Comparison of ENCODE assay signal across 15 mouse cellular contexts in the genomic region with DNA sequence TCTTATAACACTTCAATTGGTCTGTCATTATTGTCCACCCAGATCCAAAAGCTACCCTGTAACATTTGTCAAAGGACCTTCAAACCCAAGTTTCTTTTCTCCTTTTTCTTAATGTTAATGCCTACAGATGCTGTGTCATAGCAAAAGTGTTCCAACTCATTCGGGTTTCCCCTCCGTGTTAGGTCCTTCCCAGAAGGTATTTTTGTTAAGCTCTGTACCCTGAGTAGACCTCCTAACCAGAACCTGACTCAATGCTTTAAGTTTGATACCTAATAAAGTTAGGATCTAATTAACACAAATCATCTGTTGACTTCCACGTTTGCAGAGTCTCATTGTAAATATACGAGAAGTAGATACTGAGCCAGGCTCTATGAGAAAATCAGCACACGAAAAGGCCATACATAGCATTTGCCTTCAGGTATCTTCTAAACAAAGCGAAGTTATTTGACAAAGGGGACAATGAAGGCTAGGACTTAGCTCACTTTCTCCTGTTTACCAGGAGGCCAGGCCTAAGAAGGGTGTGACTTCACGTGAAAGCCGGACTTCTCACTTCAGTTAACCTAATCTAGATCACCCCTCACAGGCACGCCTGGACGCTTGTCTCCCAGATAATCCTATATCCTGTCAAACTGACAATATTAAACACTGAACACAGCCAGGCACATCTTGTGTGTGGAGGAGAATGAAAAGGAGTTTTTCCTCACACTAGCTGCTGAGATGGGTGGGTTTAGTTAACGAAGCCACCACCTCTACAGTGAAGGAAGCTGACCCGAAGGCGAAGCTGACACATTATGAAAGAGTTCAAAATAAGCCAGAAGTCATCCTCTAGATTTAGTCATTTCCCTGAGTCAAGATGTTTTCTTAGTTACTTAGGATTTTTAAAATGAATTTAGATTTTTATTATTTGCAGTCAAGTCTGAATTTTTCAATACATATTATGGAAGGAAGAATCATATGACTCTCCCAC. TPM values are rescaled to one million over a fixed set of nuclear protein-coding genes. Genes with fewer than 3 reads are reported as not detected.
DNase-seq lines count a peak whose midpoint lies in the region; ATAC-seq and TF ChIP-seq lines count a peak whose summit lies in the region.
"Had no signal": no experiment of that assay in that cellular context is flagged by ENCODE, and none has a peak within 500 bp of the region (broad histone marks: within the 10 kb centered on the region; RNA-seq: fewer than 3 reads in every experiment).

No protein-coding gene starts in this region.

- peak; percentile 32 for DNase-seq in CD4-positive helper T cell, adult 2 months (ENCODE audit: low read depth, low spot score)
- DNase-seq in MEL (ENCODE audit: low read depth, low spot score), result peak; percentile 80
- peak; percentile 78 for DNase-seq in induced T-regulatory cell, adult 2 months (ENCODE audit: low read depth)
- no peak for DNase-seq in kidney, postnatal 25 days
- DNase-seq in frontal cortex, postnatal 10 days (ENCODE audit: low spot score in 2 of 2), result no peak
- no peak for DNase-seq in left cerebral cortex, adult 18-20 months (ENCODE audit: low spot score in 2 of 2)
- DNase-seq: adrenal gland, adult 2 months; cerebellum, postnatal 25 days; heart, adult 18-20 months; lung, postnatal 14 days; right cerebral cortex, adult 18-20 months had no signal

- peak; percentile 92 to 98 for TF ChIP-seq EP300 in MEL (IDR thresholded peaks at IDR 0.05; ENCODE audit: low read depth in 1 of 2, low read length in 2 of 2)

- peak overlapping the region; percentile 74 for H3K9ac ChIP-seq in MEL (ENCODE audit: control insufficient read depth, low read depth, low read length, poor library complexity, severe bottlenecking)

- peaks cover 0 to 20% of the 10 kb centered on the region in 2 experiments; a peak in 2 of 4 replicates for H3K36me3 ChIP-seq in MEL (ENCODE audit: control insufficient read depth in 1 of 2, insufficient read depth in 2 of 2, low read length in 2 of 2)
- H3K36me3 ChIP-seq: heart, embryonic 15.5 days; hindbrain, embryonic 10.5 days; limb, embryonic 15.5 days had no signal

- no peak for TF ChIP-seq CTCF in MEL (IDR thresholded peaks at IDR 0.05 in 2 of 3, conservative IDR thresholded peaks at IDR 0.05 in 1 of 3; ENCODE audit: control insufficient read depth in 1 of 3, insufficient read depth in 1 of 3, low read depth in 2 of 3, low read length in 3 of 3, poor library complexity in 1 of 3, severe bottlenecking in 1 of 3)

- peaks cover 23% of the 10 kb centered on the region for H3K79me2 ChIP-seq in MEL (ENCODE audit: control insufficient read depth, insufficient read depth, low read length, poor library complexity)

- no peaks in the 10 kb centered on the region for H3K9me3 ChIP-seq in MEL (replicated peaks; ENCODE audit: insufficient read depth, low read length)
- H3K9me3 ChIP-seq: heart, embryonic 15.5 days; hindbrain, embryonic 10.5 days; limb, embryonic 15.5 days had no signal

- peak in 1 of 2 experiments; percentile 58; a peak in 2 of 4 replicates for TF ChIP-seq POLR2A in MEL (IDR thresholded peaks at IDR 0.05; ENCODE audit: control insufficient read depth in 1 of 2, insufficient read depth in 1 of 2, low read depth in 1 of 2, low read length in 2 of 2, poor library complexity in 1 of 2)

- peak overlapping the region; percentile 95 for H3K27ac ChIP-seq in MEL (ENCODE audit: control insufficient read depth, low read depth, low read length)

- ATAC-seq in megakaryocyte progenitor cell, adult 5-6 weeks (replicated peaks; ENCODE audit: poor library complexity), result peak; percentile 38

- peaks cover 15 to 25% of the 10 kb centered on the region in 2 experiments for H3K4me1 ChIP-seq in MEL (ENCODE audit: control insufficient read depth in 1 of 2, insufficient read depth in 2 of 2, low read length in 2 of 2)

- no peaks in the 10 kb centered on the region for H3K27me3 ChIP-seq in MEL (ENCODE audit: control insufficient read depth in 1 of 2, insufficient read depth in 2 of 2, low read length in 2 of 2)
- H3K27me3 ChIP-seq: heart, embryonic 15.5 days; limb, embryonic 15.5 days had no signal

- H3K4me3 ChIP-seq in MEL (ENCODE audit: control insufficient read depth in 1 of 2, insufficient read depth in 1 of 2, low read depth in 2 of 2, low read length in 2 of 2), result peak overlapping the region; percentile 43 to 84

- no peak for TF ChIP-seq RAD21 in MEL (IDR thresholded peaks at IDR 0.05; ENCODE audit: low read depth, low read length)

TF ChIP-seq in MEL, 35 proteins besides CTCF, POLR2A, EP300 and RAD21:
- TF ChIP-seq HCFC1 (IDR thresholded peaks at IDR 0.05; ENCODE audit: low read depth, low read length), result peak; percentile 33; the same call in 1 of the 2 replicates
- no peak for TF ChIP-seq ELF1 (IDR thresholded peaks at IDR 0.05; ENCODE audit: low read depth, low read length)
- no peak for TF ChIP-seq JUND (IDR thresholded peaks at IDR 0.05; ENCODE audit: low read depth, low read length)
- TF ChIP-seq TBP (IDR thresholded peaks at IDR 0.05; ENCODE audit: low read depth, low read length), result peak; percentile 65; the same call in 1 of the 2 replicates
- peak; percentile 59 for TF ChIP-seq NELFE (IDR thresholded peaks at IDR 0.05; ENCODE audit: low read depth, low read length)
- TF ChIP-seq SIN3A (IDR thresholded peaks at IDR 0.05; ENCODE audit: low read length), result peak; percentile 59
- peak; percentile 95 for TF ChIP-seq BHLHE40 (IDR thresholded peaks at IDR 0.05; ENCODE audit: borderline replicate concordance, low read depth, low read length)
- no peak for TF ChIP-seq NRF1 (IDR thresholded peaks at IDR 0.05; ENCODE audit: insufficient read depth, low read depth, low read length, poor library complexity, severe bottlenecking)
- TF ChIP-seq MAX (IDR thresholded peaks at IDR 0.05; ENCODE audit: low read length), result peak; percentile 66
- TF ChIP-seq MAFK (IDR thresholded peaks at IDR 0.05; ENCODE audit: borderline replicate concordance, low read depth, low read length), result no peak
- peak; percentile 89 for TF ChIP-seq TCF12 (IDR thresholded peaks at IDR 0.05; ENCODE audit: low read depth, low read length)
- peak; percentile 69; the same call in 1 of the 2 replicates for TF ChIP-seq MYC (IDR thresholded peaks at IDR 0.05; ENCODE audit: low read depth, low read length)
- TF ChIP-seq MYB (IDR thresholded peaks at IDR 0.05; ENCODE audit: low read depth, low read length), result peak; percentile 94
- peak; percentile 74; the same call in 1 of the 2 replicates for TF ChIP-seq ETS1 (IDR thresholded peaks at IDR 0.05; ENCODE audit: low read depth, low read length)
- TF ChIP-seq MXI1 (IDR thresholded peaks at IDR 0.05; ENCODE audit: low read depth, low read length), result peak; percentile 78
- TF ChIP-seq TAL1 (IDR thresholded peaks at IDR 0.05; ENCODE audit: low read length), result peak; percentile 87
- TF ChIP-seq GATA1 (IDR thresholded peaks at IDR 0.05; ENCODE audit: low read depth, low read length), result peak; percentile 89
- 0 out of 2 replicates have a peak, but pooled peaks have one; percentile 37 for TF ChIP-seq POLR2AphosphoS2 (IDR thresholded peaks at IDR 0.05; ENCODE audit: low read length)

RNA-seq across cellular contexts. Expression of a gene that starts 1.1 kb away (rescaled TPM):
- 24.0 and 26.2 TPM in 2 replicates for total RNA-seq in MEL (2012; rRNA removed)
- polyA plus RNA-seq in MEL (2012; ENCODE audit: insufficient read depth in 1 of 2, insufficient read length in 2 of 2, low read depth in 1 of 2, low replicate concordance in 2 of 2, missing spikeins in 1 of 2), result 10 to 100 TPM in 1 of 2 experiments, not detected in 1; 24.1 TPM
- total RNA-seq in megakaryocyte progenitor cell, adult 5-6 weeks (2015), result 122 and 143 TPM in 2 replicates
- total RNA-seq in megakaryocyte progenitor cell, adult 5-6 weeks (2017), result 149 and 173 TPM in 2 replicates
- total RNA-seq in left cerebral cortex, adult 18-20 months (2021), result 100 to 1,000 TPM; 205 to 221 TPM

Comparison
In these comparisons a context has a peak if more than half of its experiments do, and no peak if none do; other contexts are left out.
1. DNase-seq: peak in CD4-positive helper T cell, adult 2 months (single experiment), MEL (single experiment) and induced T-regulatory cell, adult 2 months (single experiment); none in kidney, postnatal 25 days (0 of 2), frontal cortex, postnatal 10 days (0 of 2) and left cerebral cortex, adult 18-20 months (0 of 2).